Mouse (Mus musculus) lung, postnatal 0 days (tissue): Measurements from ENCODE around the gene Tgtp1. TPM values are rescaled to one million over a fixed set of nuclear protein-coding genes. Genes with fewer than 3 reads are reported as not detected.
"Not testable (repeated sequence)": the region's sequence is repeated elsewhere in the genome, so short reads cannot be mapped to it uniquely, and the experiment has no call there.

Source experiments
- ATAC-seq: fragments of 200-750 bp; cut with Nextera tagmentation; 2 replicates; pipeline ENCODE4 v1.8.0; 2017; ENCODE audit warnings: moderate library complexity
- DNase-seq: peaks from one replicate; pipeline ENCODE4 v3.0.0-alpha.2; 2016; ENCODE audit warnings: low spot score
- H3K27ac ChIP-seq: fragments of 300-500 bp; sonication (generic); 2 replicates; pipeline ENCODE4 v1.5.1; 2014; ENCODE audit warnings: antibody characterized with exemption, mild to moderate bottlenecking, low read length, mixed read lengths
- H3K27me3 ChIP-seq: fragments of 300-500 bp; sonication (generic); replicated peaks from 2 replicates; pipeline ENCODE4 v1.6.1; 2014; ENCODE audit warnings: low read length, mixed read lengths; ENCODE audit not compliant: insufficient read depth
- H3K36me3 ChIP-seq: fragments of 300-500 bp; sonication (generic); 2 replicates; pipeline ENCODE4 v1.6.1; 2014; ENCODE audit warnings: low read length, mixed read lengths; ENCODE audit not compliant: insufficient read depth
- H3K4me1 ChIP-seq: fragments of 300-500 bp; sonication (generic); 2 replicates; pipeline ENCODE4 v1.6.1; 2014; ENCODE audit warnings: antibody characterized with exemption, low read depth, low read length, mixed read lengths; ENCODE audit not compliant: insufficient read depth
- H3K4me2 ChIP-seq: fragments of 300-500 bp; sonication (generic); replicated peaks from 2 replicates; pipeline ENCODE4 v1.6.1; 2014; ENCODE audit warnings: low read depth, mild to moderate bottlenecking, low read length, moderate library complexity, mixed read lengths
- H3K4me3 ChIP-seq: fragments of 300-500 bp; sonication (generic); 2 replicates; pipeline ENCODE4 v1.5.1; 2014; ENCODE audit warnings: low read depth, low read length
- H3K9ac ChIP-seq: fragments of 300-500 bp; sonication (generic); replicated peaks from 2 replicates; pipeline ENCODE4 v1.6.1; 2014; ENCODE audit warnings: low read depth, mild to moderate bottlenecking
- H3K9me3 ChIP-seq: fragments of 300-500 bp; sonication (generic); 2 replicates; pipeline ENCODE4 v1.6.1; 2016; ENCODE audit warnings: low read length, mixed read lengths
- EP300 ChIP-seq: IDR thresholded peaks from 2 replicates; pipeline ENCODE4 v1.6.1; 2016; ENCODE audit warnings: antibody characterized with exemption, mild to moderate bottlenecking, control low read depth
- WGBS: fragments of 180-500 bp; shearing (Covaris S2); extraction: QIAGEN DNeasy Blood & Tissue Kit; methylation state at CpG from one replicate; pipeline ENCODE4 v1.1.7; 2014; 5-methylcytosine and 5-hydroxymethylcytosine counted together
- polyA plus RNA-seq: library from polyadenylated mRNA; unstranded; fragments of >200 nt; fragmentation: Nextera tagmentation; extraction: Ambion mirVana; gene quantifications from 2 replicates; pipeline ENCODE4 v1.2.1, GENCODE M21; 2015

Gene Tgtp1
- 3.2 and 9.1 TPM in 2 replicates for polyA plus RNA-seq

DNA sequence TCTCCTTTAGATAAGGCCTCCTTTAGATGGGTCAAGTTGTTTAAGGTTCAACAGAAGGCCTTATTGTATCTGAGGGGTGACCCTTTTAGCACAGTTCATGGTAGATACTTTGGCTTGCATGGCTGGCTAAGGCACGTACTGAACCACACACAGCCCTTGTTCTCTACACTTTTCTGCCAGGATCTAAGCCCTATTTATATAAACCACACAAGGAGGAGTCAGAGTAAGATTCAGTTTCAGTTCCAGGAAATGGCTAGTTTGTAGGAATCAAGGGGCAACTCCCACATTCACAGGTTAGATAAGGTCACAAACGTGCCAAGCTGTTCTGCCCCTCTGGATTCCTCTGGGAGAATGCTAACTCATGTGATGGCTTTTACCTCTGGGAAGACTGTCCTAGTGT lies at the start of gene Tgtp1:
Tgtp1 (minus strand) TSS at position 155 of the 400 bp plus-strand sequence.
- not testable (repeated sequence) for H3K4me3 ChIP-seq, H3K9ac ChIP-seq, H3K4me1 ChIP-seq, H3K4me2 ChIP-seq, H3K27ac ChIP-seq, H3K36me3 ChIP-seq, H3K27me3 ChIP-seq, H3K9me3 ChIP-seq
- DNase-seq (peak; percentile 25), ATAC-seq (peak; percentile 52)
- 11% methylated on average over 2 of the region's 2 CpGs for WGBS

DNA sequence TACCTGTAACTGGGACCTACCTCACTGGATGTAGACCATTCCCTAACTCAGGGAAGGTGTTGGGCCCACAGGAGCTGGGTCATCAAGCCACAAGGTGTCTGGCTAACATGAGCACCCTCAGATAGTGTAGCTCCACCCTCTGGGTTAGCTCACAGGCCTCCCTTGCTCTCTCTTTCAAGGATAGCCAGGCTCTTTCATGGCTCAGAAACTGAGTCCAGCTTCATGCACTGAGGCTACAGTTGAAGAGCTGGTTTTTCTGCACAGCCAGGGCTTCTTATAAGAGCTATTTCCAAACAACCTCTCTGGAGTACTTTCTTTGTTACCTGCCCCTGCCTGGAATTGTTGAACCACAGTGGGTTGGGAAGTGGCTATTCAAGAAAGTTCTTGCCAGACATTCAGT lies 18.1 kb upstream of the Tgtp1 start:
- H3K4me2 ChIP-seq, DNase-seq, H3K36me3 ChIP-seq, H3K9ac ChIP-seq, H3K4me1 ChIP-seq, H3K27ac ChIP-seq, H3K27me3 ChIP-seq, H3K4me3 ChIP-seq, H3K9me3 ChIP-seq: not testable (repeated sequence)
- peak; percentile 78 for ATAC-seq

DNA sequence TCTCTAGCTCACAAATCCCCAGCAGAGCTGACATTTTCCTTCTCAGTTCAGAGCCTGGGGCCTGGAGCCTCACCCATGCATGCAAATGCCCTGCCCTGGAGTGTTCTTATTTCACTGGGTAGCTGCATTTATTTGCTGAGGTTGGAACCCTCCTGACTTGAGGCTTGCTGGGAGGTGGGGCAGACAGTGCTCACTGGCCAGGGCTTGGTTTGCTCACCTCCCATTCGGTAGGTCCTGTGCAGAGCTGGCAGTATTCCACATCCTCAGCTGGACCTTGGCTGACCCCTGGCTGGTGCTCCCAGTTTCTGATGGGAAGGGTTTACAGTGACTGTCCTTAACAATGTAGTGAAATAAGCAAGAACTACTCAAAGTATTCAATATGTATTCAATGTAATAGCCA lies 12.8 kb upstream of the Tgtp1 start:
- H3K27ac ChIP-seq, H3K27me3 ChIP-seq: not testable (repeated sequence)

DNA sequence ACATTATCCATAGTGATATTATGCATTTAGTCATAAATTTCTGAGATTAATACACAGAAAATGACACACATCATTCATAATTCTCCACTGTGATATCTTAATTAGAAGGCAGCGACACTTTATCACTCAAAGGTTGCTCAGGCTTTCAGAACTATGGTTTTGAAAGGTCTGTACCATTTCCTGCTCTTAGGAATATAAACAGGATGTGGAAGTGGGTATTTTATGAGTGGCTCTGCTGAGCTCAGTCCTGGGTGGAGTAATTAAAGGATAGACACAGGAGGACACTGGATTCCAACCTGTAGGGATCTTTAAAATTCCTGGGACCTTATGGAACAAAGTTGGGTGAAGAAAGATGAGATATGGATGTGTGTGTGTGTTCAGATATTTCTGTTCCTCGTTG lies 12.3 kb upstream of the Tgtp1 start:
- H3K36me3 ChIP-seq, H3K9ac ChIP-seq, H3K9me3 ChIP-seq, H3K27ac ChIP-seq, H3K4me1 ChIP-seq, H3K27me3 ChIP-seq, H3K4me2 ChIP-seq, H3K4me3 ChIP-seq: not testable (repeated sequence)
- 26% methylated on average over 2 of the region's 2 CpGs for WGBS
- DNase-seq (peak; percentile 28), ATAC-seq (peak; percentile 70)
- TF ChIP-seq EP300: peak; percentile 72

More for the DNA sequence above, 12.8 kb upstream of the Tgtp1 start:
- H3K9me3 ChIP-seq, H3K4me3 ChIP-seq, DNase-seq, H3K36me3 ChIP-seq, H3K4me1 ChIP-seq, H3K4me2 ChIP-seq, H3K9ac ChIP-seq: not testable (repeated sequence)
- WGBS: 0% methylated on average over 1 of the region's 1 CpGs
- peak; percentile 81 for ATAC-seq

DNA sequence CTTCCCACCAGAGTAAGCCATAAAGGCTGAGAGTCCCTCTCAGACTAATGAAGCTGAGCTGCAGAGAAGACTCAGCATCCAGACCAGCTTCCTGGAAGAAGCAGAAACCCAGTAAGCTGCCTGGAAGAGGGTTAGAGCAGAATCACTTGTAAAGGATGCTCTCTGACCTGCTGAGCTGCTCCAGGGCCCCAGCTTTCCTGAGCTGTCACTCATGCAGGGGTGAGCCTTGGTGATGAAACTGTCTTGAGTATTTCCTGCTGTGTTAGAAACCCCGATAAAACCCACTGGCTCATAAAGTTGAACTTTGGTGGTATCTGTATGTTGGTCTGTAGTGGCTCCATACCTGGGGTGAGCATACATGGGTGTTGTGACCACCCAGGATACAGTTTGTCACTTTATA lies 6.4 kb upstream of the Tgtp1 start:
- H3K9me3 ChIP-seq, H3K27ac ChIP-seq, H3K9ac ChIP-seq, DNase-seq, H3K36me3 ChIP-seq, H3K27me3 ChIP-seq, ATAC-seq, H3K4me1 ChIP-seq, H3K4me2 ChIP-seq, H3K4me3 ChIP-seq: not testable (repeated sequence)
- WGBS: 55% methylated on average over 1 of the region's 1 CpGs

DNA sequence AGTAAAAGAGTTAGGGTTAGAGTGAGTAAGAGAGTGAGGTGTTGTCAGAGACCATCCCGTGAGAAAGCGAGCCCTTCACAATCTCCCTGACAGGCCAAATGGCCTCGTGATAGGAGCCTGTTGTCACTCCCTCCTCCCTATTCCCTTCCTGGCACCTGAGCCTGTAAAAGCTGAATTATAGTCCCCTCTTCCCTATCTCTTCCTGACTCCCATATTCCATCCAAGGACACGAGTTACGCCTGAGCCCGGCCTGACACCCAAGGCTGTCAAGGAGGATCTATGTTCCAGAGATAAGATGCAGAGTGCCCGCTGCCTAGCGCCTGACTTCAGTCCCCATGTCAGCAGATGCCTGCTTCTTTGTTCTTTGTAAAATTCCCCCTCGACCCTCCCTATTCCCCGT lies 676 bp downstream of the Tgtp1 start:
- not testable (repeated sequence) for H3K27me3 ChIP-seq, H3K4me2 ChIP-seq, H3K9ac ChIP-seq, H3K4me1 ChIP-seq, H3K27ac ChIP-seq, H3K4me3 ChIP-seq, ATAC-seq, DNase-seq, H3K36me3 ChIP-seq, H3K9me3 ChIP-seq
- whole genome bisulfite sequencing: 22% methylated on average over 10 of the region's 10 CpGs

DNA sequence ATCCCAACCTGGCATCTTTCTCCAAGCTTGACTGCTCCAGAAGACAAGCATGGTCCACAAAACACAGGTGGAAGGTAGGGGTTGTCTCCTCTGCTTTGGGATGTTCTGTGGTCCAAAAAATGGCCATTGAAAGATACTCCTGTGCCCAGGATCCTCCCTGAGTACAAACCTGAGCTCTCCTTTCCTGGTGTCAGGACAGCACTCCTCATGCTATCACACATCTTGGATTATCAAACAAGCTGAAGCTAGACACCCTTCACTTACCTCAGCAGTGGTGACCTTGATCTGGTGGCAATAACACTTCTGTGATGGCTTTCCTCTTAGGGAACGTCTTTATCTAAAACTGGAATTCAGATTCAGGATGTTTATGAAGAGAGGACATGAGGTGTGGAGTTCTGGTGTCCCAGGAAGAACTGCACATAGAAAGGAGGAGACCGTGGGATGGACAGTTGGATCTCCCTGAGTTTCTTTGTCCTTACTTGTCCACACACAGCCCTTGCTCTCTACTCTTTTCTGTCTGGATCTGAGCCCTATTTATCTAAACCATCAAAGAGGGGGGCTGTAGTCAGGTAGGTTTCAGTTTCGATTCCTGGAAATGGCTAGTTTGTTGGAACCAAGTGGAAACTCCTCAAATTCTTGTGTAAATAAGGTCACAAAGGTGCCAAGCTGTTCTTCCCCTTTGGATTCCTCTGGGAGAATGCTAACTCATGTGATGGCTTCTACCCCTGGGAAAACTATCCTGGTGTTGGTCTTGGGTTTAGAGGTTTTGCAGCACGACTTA lies 2.0 kb downstream of the Tgtp1 start, which contains the start of gene Gm12185:
Gm12185 (minus strand) TSS at position 487 of the 781 bp plus-strand sequence.
- not testable (repeated sequence) for H3K27me3 ChIP-seq, H3K9ac ChIP-seq, H3K4me3 ChIP-seq, H3K4me1 ChIP-seq, H3K4me2 ChIP-seq, ATAC-seq, H3K27ac ChIP-seq, H3K9me3 ChIP-seq, H3K36me3 ChIP-seq
- peak; percentile 41 for DNase-seq
- WGBS: 39% methylated on average over 4 of the region's 4 CpGs

DNA sequence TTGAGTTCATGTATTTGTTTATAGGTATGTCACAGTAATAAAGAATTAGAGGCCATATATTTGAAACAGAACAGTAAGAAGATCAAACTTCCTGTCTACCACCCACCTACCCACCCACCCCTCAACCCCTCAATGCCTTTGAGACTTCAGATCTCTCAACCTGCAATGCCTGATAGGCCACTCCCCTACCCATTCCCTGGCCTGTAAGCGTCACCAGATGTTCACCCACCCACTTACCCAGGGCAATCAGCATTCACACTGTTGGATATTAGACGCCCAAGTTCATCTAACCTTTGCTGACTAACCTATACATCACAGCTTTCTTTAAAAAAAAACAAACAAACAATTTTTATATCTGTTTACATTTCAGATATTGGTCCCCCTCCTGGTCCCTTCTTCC lies 4.0 kb downstream of the Tgtp1 start:
- H3K36me3 ChIP-seq, H3K27me3 ChIP-seq, H3K4me2 ChIP-seq, H3K4me3 ChIP-seq, H3K27ac ChIP-seq, ATAC-seq, H3K9me3 ChIP-seq, DNase-seq, H3K4me1 ChIP-seq, H3K9ac ChIP-seq: not testable (repeated sequence)
- 63% methylated on average over 2 of the region's 2 CpGs for WGBS

DNA sequence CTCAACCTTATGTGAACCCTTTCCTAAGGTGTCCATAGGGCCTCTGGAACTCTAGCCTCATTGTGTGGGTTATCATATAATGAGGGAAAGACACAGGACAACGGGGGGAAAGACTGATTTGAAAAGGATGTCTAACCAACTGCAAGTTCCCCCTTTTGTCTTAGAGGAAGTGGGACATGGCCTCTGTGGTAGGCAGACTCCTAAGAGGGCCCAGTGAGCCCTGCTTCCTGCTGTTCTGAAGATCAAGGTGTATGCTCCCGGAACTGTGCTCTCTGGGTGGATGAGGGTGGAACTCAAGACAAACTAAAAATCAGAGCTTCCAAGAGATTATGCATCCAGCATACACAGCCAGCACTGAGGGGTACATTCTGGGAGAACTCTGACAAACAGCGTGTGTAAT lies 5.8 kb downstream of the Tgtp1 start:
- not testable (repeated sequence) for DNase-seq

More for the DNA sequence above, 5.8 kb downstream of the Tgtp1 start:
- WGBS: 59% methylated on average over 2 of the region's 3 CpGs
- H3K27ac ChIP-seq, ATAC-seq, H3K36me3 ChIP-seq, H3K27me3 ChIP-seq, H3K4me3 ChIP-seq, H3K4me1 ChIP-seq, H3K4me2 ChIP-seq, H3K9me3 ChIP-seq, H3K9ac ChIP-seq: not testable (repeated sequence)
